Mouse (Mus musculus) embryonic facial prominence, embryonic 11.5 days (tissue): ENCODE results near the gene Zkscan6. TPM values are rescaled to one million over a fixed set of nuclear protein-coding genes. Genes with fewer than 3 reads are reported as not detected.

ENCODE experiments used
- ATAC-seq: fragments of 200-750 bp; cut with Nextera tagmentation; replicated peaks from 2 replicates; pipeline ENCODE4 v1.8.0; 2017; ENCODE audit warnings: low read depth; ENCODE audit not compliant: insufficient number of reproducible peaks, low FRiP score, low TSS enrichment
- DNase-seq: peaks from one replicate; pipeline ENCODE4 v3.0.0-alpha.2; 2015; ENCODE audit warnings: low spot score
- H3K27ac ChIP-seq: fragments of 300-500 bp; sonication (generic); replicated peaks from 2 replicates; pipeline ENCODE4 v1.5.1; 2014; ENCODE audit warnings: mild to moderate bottlenecking, low read depth, low read length, control low read depth
- H3K27me3 ChIP-seq: fragments of 300-500 bp; sonication (generic); 2 replicates; pipeline ENCODE4 v1.6.1; 2014; ENCODE audit warnings: mild to moderate bottlenecking, low read length, moderate library complexity, mixed read lengths; ENCODE audit not compliant: control insufficient read depth, insufficient read depth
- H3K36me3 ChIP-seq: fragments of 300-500 bp; sonication (generic); replicated peaks from 2 replicates; pipeline ENCODE4 v1.6.1; 2014; ENCODE audit warnings: low read depth, mild to moderate bottlenecking, low read length, moderate library complexity, mixed read lengths; ENCODE audit not compliant: control insufficient read depth, insufficient read depth
- H3K4me1 ChIP-seq: fragments of 300-500 bp; sonication (generic); 2 replicates; pipeline ENCODE4 v1.6.1; 2014; ENCODE audit warnings: low read length, mixed read lengths; ENCODE audit not compliant: control insufficient read depth, insufficient read depth
- H3K4me2 ChIP-seq: fragments of 300-500 bp; sonication (generic); 2 replicates; pipeline ENCODE4 v1.6.1; 2014; ENCODE audit warnings: low read depth, mild to moderate bottlenecking, control low read depth, low read length, moderate library complexity
- H3K4me3 ChIP-seq: fragments of 300-500 bp; sonication (generic); 2 replicates; pipeline ENCODE4 v1.5.1; 2014; ENCODE audit warnings: low read depth, low read length, control low read depth
- H3K9ac ChIP-seq: fragments of 300-500 bp; sonication (generic); replicated peaks from 2 replicates; pipeline ENCODE4 v1.6.1; 2014; ENCODE audit warnings: mild to moderate bottlenecking, control low read depth, low read length
- H3K9me3 ChIP-seq: fragments of 300-500 bp; sonication (generic); replicated peaks from 2 replicates; pipeline ENCODE4 v1.6.1; 2016; ENCODE audit warnings: mild to moderate bottlenecking, low read length, inconsistent platforms, mixed read lengths; ENCODE audit not compliant: control insufficient read depth
- WGBS: fragments of 180-500 bp; shearing (Covaris S2); extraction: QIAGEN DNeasy Blood & Tissue Kit; methylation state at CpG from one replicate; pipeline ENCODE4 v1.1.7; 2014; 5-methylcytosine and 5-hydroxymethylcytosine counted together
- polyA plus RNA-seq: library from polyadenylated mRNA; unstranded; fragments of >200 nt; fragmentation: Nextera tagmentation; extraction: Ambion mirVana; gene quantifications from 2 replicates; pipeline ENCODE4 v1.2.1, GENCODE M21; 2014

The Zkscan6 gene
- polyA plus RNA-seq, 1 experiment from 2014 or later: 12.6 TPM

GRCm38 (mm10) chr11:65877146-65877775, 70.3 kb downstream of the Zkscan6 start:
- no peak overlapping the region for H3K9ac ChIP-seq
- H3K36me3 ChIP-seq: no peaks in the 10 kb centered on the region
- no peaks in the 10 kb centered on the region for H3K9me3 ChIP-seq
- no peaks in the 10 kb centered on the region for H3K4me1 ChIP-seq
- H3K4me2 ChIP-seq: no peak overlapping the region
- 33% methylated on average over 1 of the region's 1 CpGs for WGBS
- no peak overlapping the region for H3K4me3 ChIP-seq
- no peaks in the 10 kb centered on the region for H3K27me3 ChIP-seq
- ATAC-seq (no peak), DNase-seq (no peak)
- no peak overlapping the region for H3K27ac ChIP-seq

Other genes starting within 250 kb of the Zkscan6 start
- gene Map2k4, start 18.9 kb upstream of the Zkscan6 start, polyA plus RNA-seq: 91.6 and 96.1 TPM in 2 replicates